Mouse (Mus musculus) ES-E14 (cell line): ENCODE measurements at regions not wholly inside any gene's neighbourhood (a gene's known extent, or its start where the extent isn't known, plus 50 kb on each side); places are given as distances from the start of the nearest gene placed in this dataset.

Experiments
- DNase-seq: peaks from one replicate; pipeline ENCODE4 v3.0.0-alpha.2; 2013; ENCODE audit warnings: low read depth, low spot score
- H3K27ac ChIP-seq: 2 replicates; pipeline ENCODE4 v1.5.1; 2012; ENCODE audit warnings: low read depth, mild to moderate bottlenecking, low read length, moderate library complexity, mixed read lengths; ENCODE audit not compliant: poor library complexity, insufficient read depth, severe bottlenecking
- H3K36me3 ChIP-seq: 2 replicates; pipeline ENCODE4 v1.6.1; 2012; ENCODE audit warnings: mild to moderate bottlenecking, low read length, moderate library complexity, mixed read lengths; ENCODE audit not compliant: control insufficient read depth, poor library complexity, insufficient read depth, severe bottlenecking
- H3K4me1 ChIP-seq, 2 experiments: fragments of 150-350 bp in 1 of 2; sonication (generic) in 1 of 2; 2 replicates each; pipeline ENCODE4 v1.6.1; 2012; ENCODE audit warnings: low read length in 2 of 2, mild to moderate bottlenecking in 1 of 2, mixed read lengths in 1 of 2; ENCODE audit not compliant: control insufficient read depth in 2 of 2, insufficient read depth in 2 of 2, poor library complexity in 1 of 2
- H3K4me3 ChIP-seq, 2 experiments: fragments of 150-350 bp in 1 of 2; sonication (generic) in 1 of 2; 2 replicates each; pipeline ENCODE4 v1.5.1; 2012; ENCODE audit warnings: low read length in 2 of 2, low read depth in 1 of 2, mild to moderate bottlenecking in 1 of 2, mixed read lengths in 1 of 2; ENCODE audit not compliant: insufficient read depth in 1 of 2, poor library complexity in 1 of 2, severe bottlenecking in 1 of 2
- H3K9ac ChIP-seq: 2 replicates; pipeline ENCODE4 v1.6.1; 2012; ENCODE audit warnings: low read depth, mild to moderate bottlenecking, low read length, mixed read lengths; ENCODE audit not compliant: poor library complexity, insufficient read depth, severe bottlenecking
- H3K9me3 ChIP-seq: fragments of 150-350 bp; sonication (generic); 2 replicates; pipeline ENCODE4 v1.6.1; 2012; ENCODE audit warnings: low read depth, mild to moderate bottlenecking, low read length; ENCODE audit not compliant: control insufficient read depth, insufficient read depth
- CHD2 ChIP-seq: IDR thresholded peaks from 2 replicates; pipeline ENCODE4 v1.6.1; 2014; ENCODE audit warnings: mild to moderate bottlenecking, low read depth, low read length, inconsistent platforms
- HCFC1 ChIP-seq: IDR thresholded peaks from 2 replicates; pipeline ENCODE4 v1.6.1; 2012; ENCODE audit warnings: low read length, inconsistent platforms, borderline replicate concordance; ENCODE audit not compliant: insufficient read depth
- MAFK ChIP-seq: IDR thresholded peaks from 2 replicates; pipeline ENCODE4 v1.6.1; 2014; ENCODE audit warnings: mild to moderate bottlenecking, low read depth, low read length, inconsistent platforms; ENCODE audit not compliant: insufficient read depth
- ZC3H11A ChIP-seq: IDR thresholded peaks from 2 replicates; pipeline ENCODE4 v1.6.1; 2012; ENCODE audit warnings: low read depth, mild to moderate bottlenecking, inconsistent platforms, low read length, borderline replicate concordance
- ZNF384 ChIP-seq: IDR thresholded peaks from 2 replicates; pipeline ENCODE4 v1.6.1; 2012; ENCODE audit warnings: low read depth, low read length, inconsistent platforms
- in situ Hi-C, 2 experiments: fragments of 600-800 bp; cut with MboI; formaldehyde crosslinking; loops; one replicate each; pipeline ENCODE4 v1.15.1; 2025; ENCODE audit warnings: low sequenced_read_pairs in 2 of 2, inconsistent platforms in 1 of 2; ENCODE audit not compliant: unreplicated experiment in 2 of 2

GRCm38 (mm10) chr8:90743546-90743945 is 73.6 kb downstream of the Gm19935 start:
- in situ Hi-C loops: no loop called here
- H3K27ac ChIP-seq: no peak overlapping the region

GRCm38 (mm10) chr8:90740963-90741733 is 76.0 kb downstream of the Gm19935 start:
- no peak for DNase-seq
- no peak for TF ChIP-seq ZNF384
- no peak for TF ChIP-seq MAFK
- no peak for TF ChIP-seq CHD2
- no peak for TF ChIP-seq ZC3H11A
- TF ChIP-seq HCFC1: no peak
- H3K27ac ChIP-seq: no peak overlapping the region

More at GRCm38 (mm10) chr8:90743546-90743945, 73.6 kb downstream of the Gm19935 start:
- Histone ChIP-seq H3K36me3 (no peaks in the 10 kb centered on the region), H3K9me3 (no peaks in the 10 kb centered on the region), H3K9ac (no peak overlapping the region), H3K4me1 (no peaks in the 10 kb centered on the region), H3K4me3 (no peak overlapping the region)
- no peak for DNase-seq
- TF ChIP-seq ZC3H11A (no peak), ZNF384 (no peak), CHD2 (no peak), HCFC1 (no peak), MAFK (no peak)

GRCm38 (mm10) chr8:90740302-90740962 is 76.8 kb downstream of the Gm19935 start:
- DNase-seq: no peak
- in situ Hi-C loops: no loop called here
- no peaks in the 10 kb centered on the region for H3K36me3 ChIP-seq
- no peaks in the 10 kb centered on the region for H3K4me1 ChIP-seq
- TF ChIP-seq ZC3H11A: no peak
- TF ChIP-seq ZNF384: no peak
- no peak for TF ChIP-seq MAFK
- TF ChIP-seq CHD2: no peak
- H3K9me3 ChIP-seq: no peaks in the 10 kb centered on the region
- H3K9ac ChIP-seq: no peak overlapping the region
- H3K27ac ChIP-seq: no peak overlapping the region
- no peak overlapping the region for H3K4me3 ChIP-seq

More at GRCm38 (mm10) chr8:90740963-90741733, 76.0 kb downstream of the Gm19935 start:
- Histone ChIP-seq H3K9me3 (no peaks in the 10 kb centered on the region), H3K36me3 (no peaks in the 10 kb centered on the region), H3K9ac (no peak overlapping the region), H3K4me3 (no peak overlapping the region), H3K4me1 (no peaks in the 10 kb centered on the region)
- in situ Hi-C loops: no loop called here

- Histone ChIP-seq H3K27ac (no peak overlapping the region), H3K9me3 (no peaks in the 10 kb centered on the region), H3K4me3 (no peak overlapping the region), H3K4me1 (no peaks in the 10 kb centered on the region), H3K9ac (no peak overlapping the region), H3K36me3 (no peaks in the 10 kb centered on the region)
- in situ Hi-C loops: no loop called here
- no peak for DNase-seq
- TF ChIP-seq MAFK (no peak), ZNF384 (no peak), CHD2 (no peak), HCFC1 (no peak)
These were observed 89.2 kb downstream of the Gm19935 start for GRCm38 (mm10) chr8:90728011-90728410.

- no peak for DNase-seq
- H3K36me3 ChIP-seq: no peaks in the 10 kb centered on the region
- H3K9me3 ChIP-seq: no peaks in the 10 kb centered on the region
- H3K9ac ChIP-seq: no peak overlapping the region
- no peak overlapping the region for H3K4me3 ChIP-seq
- no peak overlapping the region for H3K27ac ChIP-seq
- H3K4me1 ChIP-seq: no peaks in the 10 kb centered on the region
- no peak for TF ChIP-seq ZC3H11A
- no peak for TF ChIP-seq CHD2
- no peak for TF ChIP-seq HCFC1
- TF ChIP-seq ZNF384: no peak
- no peak for TF ChIP-seq MAFK
- in situ Hi-C loops: no loop called here
These were observed 92.0 kb downstream of the Gm19935 start for GRCm38 (mm10) chr8:90725188-90725587.
